9 mouse cellular contexts compared by ENCODE assay signal in genomic region chr1:33672514-33672913, GRCm38 (mm10). TPM values are rescaled to one million over a fixed set of nuclear protein-coding genes. Genes with fewer than 3 reads are reported as not detected.
DNase-seq lines count a peak whose midpoint lies in the region; ATAC-seq and TF ChIP-seq lines count a peak whose summit lies in the region.
"Had no signal": no experiment of that assay in that cellular context is flagged by ENCODE, and none has a peak within 500 bp of the region (broad histone marks: within the 10 kb centered on the region; RNA-seq: fewer than 3 reads in every experiment).

No protein-coding gene starts in this region.

- no peak overlapping the region for H3K27ac ChIP-seq in hindbrain, embryonic 11.5 days (ENCODE audit: low read depth, low read length)
- no peak overlapping the region for H3K27ac ChIP-seq in hindbrain, embryonic 12.5 days
- H3K27ac ChIP-seq in lung, postnatal 0 days (ENCODE audit: low read length), result no peak overlapping the region

- no peak overlapping the region for H3K4me3 ChIP-seq in hindbrain, embryonic 11.5 days (ENCODE audit: low read depth, low read length)
- H3K4me3 ChIP-seq in hindbrain, embryonic 12.5 days, result no peak overlapping the region
- no peak overlapping the region for H3K4me3 ChIP-seq in lung, postnatal 0 days (ENCODE audit: low read depth, low read length)
- H3K4me3 ChIP-seq: limb, embryonic 15.5 days had no signal

- no peaks in the 10 kb centered on the region for H3K27me3 ChIP-seq in hindbrain, embryonic 11.5 days (ENCODE audit: control insufficient read depth, insufficient read depth, low read length)
- H3K27me3 ChIP-seq in hindbrain, embryonic 12.5 days, result no peaks in the 10 kb centered on the region
- no peaks in the 10 kb centered on the region for H3K27me3 ChIP-seq in lung, postnatal 0 days (replicated peaks; ENCODE audit: insufficient read depth, low read length)
- H3K27me3 ChIP-seq: limb, embryonic 15.5 days had no signal

- H3K4me1 ChIP-seq in hindbrain, embryonic 11.5 days (replicated peaks; ENCODE audit: control insufficient read depth, insufficient read depth, low read length), result no peaks in the 10 kb centered on the region
- 0 out of 2 replicates have a peak, but pooled peaks cover 9% of the 10 kb centered on the region for H3K4me1 ChIP-seq in hindbrain, embryonic 12.5 days
- H3K4me1 ChIP-seq in lung, postnatal 0 days (ENCODE audit: insufficient read depth, low read depth, low read length), result no peaks in the 10 kb centered on the region

- ATAC-seq in hindbrain, embryonic 11.5 days (ENCODE audit: low FRiP score), result no peak
- no peak for ATAC-seq in hindbrain, embryonic 12.5 days (ENCODE audit: low FRiP score)
- ATAC-seq in erythroid progenitor cell, adult 5-6 weeks (replicated peaks; ENCODE audit: low FRiP score, poor library complexity, severe bottlenecking), result 0 out of 2 replicates have a peak, but pooled peaks have one; percentile 25
- no peak for ATAC-seq in lung, postnatal 0 days
- ATAC-seq in activated CD4-positive, CD25-positive, alpha-beta regulatory T cell, adult 4 months, result no peak

- no peak overlapping the region for H3K9ac ChIP-seq in hindbrain, embryonic 11.5 days (ENCODE audit: low read depth, low read length)
- no peak overlapping the region for H3K9ac ChIP-seq in hindbrain, embryonic 12.5 days
- no peak overlapping the region for H3K9ac ChIP-seq in lung, postnatal 0 days (replicated peaks; ENCODE audit: low read depth)
- H3K9ac ChIP-seq: limb, embryonic 15.5 days had no signal

- TF ChIP-seq CTCF in lung, postnatal 0 days (IDR thresholded peaks at IDR 0.05), result peak; percentile 66

- H3K4me2 ChIP-seq in hindbrain, embryonic 11.5 days (replicated peaks; ENCODE audit: low read depth, low read length), result no peak overlapping the region
- H3K4me2 ChIP-seq in hindbrain, embryonic 12.5 days (replicated peaks), result no peak overlapping the region
- H3K4me2 ChIP-seq in lung, postnatal 0 days (replicated peaks; ENCODE audit: low read depth, low read length), result no peak overlapping the region
- H3K4me2 ChIP-seq: limb, embryonic 15.5 days had no signal

- 22% methylated on average over 3 of the region's 3 CpGs for WGBS in hindbrain, embryonic 11.5 days
- 24% methylated on average over 3 of the region's 3 CpGs for WGBS in hindbrain, embryonic 12.5 days
- 29% methylated on average over 3 of the region's 3 CpGs for WGBS in lung, postnatal 0 days

- no peaks in the 10 kb centered on the region for H3K9me3 ChIP-seq in hindbrain, embryonic 11.5 days (ENCODE audit: control insufficient read depth, low read length)
- H3K9me3 ChIP-seq in hindbrain, embryonic 12.5 days (replicated peaks), result no peaks in the 10 kb centered on the region
- no peaks in the 10 kb centered on the region for H3K9me3 ChIP-seq in lung, postnatal 0 days (ENCODE audit: low read length)
- H3K9me3 ChIP-seq: limb, embryonic 15.5 days had no signal

- no peak for TF ChIP-seq EP300 in lung, postnatal 0 days (IDR thresholded peaks at IDR 0.05)

- H3K36me3 ChIP-seq in hindbrain, embryonic 11.5 days (ENCODE audit: control insufficient read depth, insufficient read depth, low read length), result no peaks in the 10 kb centered on the region
- no peaks in the 10 kb centered on the region for H3K36me3 ChIP-seq in hindbrain, embryonic 12.5 days
- no peaks in the 10 kb centered on the region for H3K36me3 ChIP-seq in lung, postnatal 0 days (ENCODE audit: insufficient read depth, low read length)
- H3K36me3 ChIP-seq: limb, embryonic 15.5 days had no signal

- DNase-seq in hindbrain, embryonic 11.5 days (ENCODE audit: low spot score), result peak; percentile 57
- peak; percentile 42 for DNase-seq in CD4-positive helper T cell, adult 2 months (ENCODE audit: low read depth, low spot score)
- peak; percentile 71 for DNase-seq in adipocyte (ENCODE audit: low spot score)
- DNase-seq in lung, postnatal 0 days (ENCODE audit: low spot score), result peak; percentile 58
- peak; percentile 42 for DNase-seq in thymus, postnatal 0 days (ENCODE audit: low spot score)

RNA-seq across cellular contexts. Expression of gene Prim2, which starts 2.9 kb away (rescaled TPM):
- 44.1 and 48.5 TPM in 2 replicates for polyA plus RNA-seq in hindbrain, embryonic 11.5 days (2014; fragmentation: Nextera tagmentation; extraction: Ambion mirVana)
- 30.0 and 31.1 TPM in 2 replicates for polyA plus RNA-seq in hindbrain, embryonic 12.5 days (2016; fragmentation: Nextera tagmentation; extraction: Ambion mirVana)
- 62.5 and 83.6 TPM in 2 replicates for total RNA-seq in erythroid progenitor cell, adult 5-6 weeks (2015; ENCODE audit: low replicate concordance)
- total RNA-seq in erythroid progenitor cell, adult 5-6 weeks (2017; ENCODE audit: low replicate concordance), result 84.2 and 84.9 TPM in 2 replicates
- 7.1 and 7.6 TPM in 2 replicates for polyA plus RNA-seq in lung, postnatal 0 days (2015; fragmentation: Nextera tagmentation; extraction: Ambion mirVana)
- 43.6 and 46.3 TPM in 2 replicates for polyA plus RNA-seq in thymus, postnatal 0 days (2015; fragmentation: Nextera tagmentation; extraction: Ambion mirVana)
- 10 to 100 TPM; 24.2 to 31.5 TPM for polyA plus RNA-seq in activated CD4-positive, CD25-positive, alpha-beta regulatory T cell, adult 4 months (2017; shearing (Covaris generic))

RNA-seq across cellular contexts. Expression of gene Rab23, which starts 47.2 kb away (rescaled TPM):
- polyA plus RNA-seq in hindbrain, embryonic 11.5 days (2014; fragmentation: Nextera tagmentation; extraction: Ambion mirVana), result 23.2 and 25.2 TPM in 2 replicates
- polyA plus RNA-seq in hindbrain, embryonic 12.5 days (2016; fragmentation: Nextera tagmentation; extraction: Ambion mirVana), result 31.0 and 31.2 TPM in 2 replicates
- total RNA-seq in erythroid progenitor cell, adult 5-6 weeks (2015; ENCODE audit: low replicate concordance), result 1.7 and 3.6 TPM in 2 replicates
- total RNA-seq in erythroid progenitor cell, adult 5-6 weeks (2017; ENCODE audit: low replicate concordance), result 4.0 and 8.9 TPM in 2 replicates
- 13.1 and 14.2 TPM in 2 replicates for polyA plus RNA-seq in lung, postnatal 0 days (2015; fragmentation: Nextera tagmentation; extraction: Ambion mirVana)
- 7.8 and 9.6 TPM in 2 replicates for polyA plus RNA-seq in thymus, postnatal 0 days (2015; fragmentation: Nextera tagmentation; extraction: Ambion mirVana)
- polyA plus RNA-seq in activated CD4-positive, CD25-positive, alpha-beta regulatory T cell, adult 4 months (2017; shearing (Covaris generic)), result 1 to 10 TPM; 7.0 to 7.3 TPM
